Mouse (Mus musculus) cortical plate, adult 2 months (tissue): Measurements from ENCODE around the gene Inpp5a.

Experiments used
- CTCF ChIP-seq: fragments of 200-500 bp; IDR thresholded peaks from 2 replicates; pipeline ENCODE4 v1.5.1; 2011; ENCODE audit warnings: mild to moderate bottlenecking, control low read depth, low read length; ENCODE audit not compliant: insufficient read depth; ENCODE audit errors: extremely low read depth
- POLR2A ChIP-seq: fragments of 200-500 bp; IDR thresholded peaks from 2 replicates; pipeline ENCODE4 v1.6.1; 2011; ENCODE audit warnings: mild to moderate bottlenecking, low read length, control low read depth; ENCODE audit not compliant: insufficient read depth; ENCODE audit errors: extremely low read depth

DNA sequence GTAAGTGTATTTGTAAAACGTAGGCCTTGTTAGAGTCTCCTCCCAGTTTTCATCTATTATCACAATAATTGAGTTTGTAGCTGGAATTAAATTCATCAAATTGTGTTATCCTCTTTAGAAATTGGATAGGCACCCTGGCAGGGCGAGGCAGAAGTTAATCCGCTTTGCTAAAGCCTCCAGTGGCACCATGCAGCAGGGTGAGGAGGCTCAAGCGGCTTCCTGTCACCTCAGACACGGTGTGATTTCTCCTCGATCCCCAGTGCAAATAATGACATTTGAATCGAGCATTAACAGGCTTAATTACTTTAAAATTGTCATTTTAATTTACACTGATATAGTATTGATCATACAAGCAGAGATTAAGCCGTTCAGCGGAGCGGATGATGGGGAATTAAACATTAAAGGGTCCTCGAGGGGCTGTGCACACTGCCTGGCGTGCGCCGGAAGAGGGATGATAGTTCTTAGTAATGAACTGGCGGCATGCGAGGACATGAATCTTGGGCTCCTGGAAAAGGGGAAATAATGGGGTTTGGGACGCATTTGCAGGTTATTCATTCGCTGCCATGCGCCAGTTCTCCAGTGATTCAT lies 109.2 kb downstream of the Inpp5a start:
- TF ChIP-seq CTCF (no peak), POLR2A (no peak)
